14 mouse cellular contexts compared by ENCODE assay signal in genomic region chr1:151629591-151630250, GRCm38 (mm10). TPM values are rescaled to one million over a fixed set of nuclear protein-coding genes. Genes with fewer than 3 reads are reported as not detected.
A peak's percentile ranks its signal among the peaks of the same experiment; 100 is the strongest.
DNase-seq lines count a peak whose midpoint lies in the region; ATAC-seq and TF ChIP-seq lines count a peak whose summit lies in the region.
"Had no signal": no experiment of that assay in that cellular context is flagged by ENCODE, and none has a peak within 500 bp of the region (broad histone marks: within the 10 kb centered on the region; RNA-seq: fewer than 3 reads in every experiment).

No protein-coding gene starts in this region.

- no peaks in the 10 kb centered on the region for H3K9me3 ChIP-seq in neural tube, embryonic 14.5 days (ENCODE audit: control insufficient read depth, low read length)

- no peaks in the 10 kb centered on the region for H3K36me3 ChIP-seq in neural tube, embryonic 14.5 days (ENCODE audit: control insufficient read depth, insufficient read depth, low read length)
- H3K36me3 ChIP-seq: heart, embryonic 13.5 days had no signal

- DNase-seq in gastrocnemius, adult 2 months: no peak
- DNase-seq in gastrocnemius, postnatal 10 days: no peak
- peak; percentile 36 for DNase-seq in lung, postnatal 10 days
- DNase-seq in lung, postnatal 25 days (ENCODE audit: low spot score): no peak
- peak; percentile 54 for DNase-seq in brain, embryonic 14.5 days (ENCODE audit: low read depth)
- DNase-seq in kidney, postnatal 25 days: no peak
- DNase-seq: cerebellum, adult 2 months; kidney, adult 8-10 months; lung, adult 18-20 months had no signal

- 41% methylated on average over 7 of the region's 7 CpGs for WGBS in neural tube, embryonic 14.5 days

- ATAC-seq in neural tube, embryonic 14.5 days (ENCODE audit: low read depth): peak; percentile 41; the same call in 1 of the 2 replicates
- no peak for ATAC-seq in megakaryocyte-erythroid progenitor cell, adult 5-6 weeks (replicated peaks; ENCODE audit: low FRiP score, low TSS enrichment, poor library complexity, severe bottlenecking)

- intact Hi-C loops in gastrocnemius, adult 2 months (cut with DNase I): loop anchor here (5.0 kb wide), 1 partner anchor 47 kb away; no protein-coding TSS in a partner anchor

- TF ChIP-seq CTCF in gastrocnemius, adult 2 months (IDR thresholded peaks at IDR 0.05): no peak
- no peak for TF ChIP-seq CTCF in brain, embryonic 14.5 days (IDR thresholded peaks at IDR 0.05; ENCODE audit: borderline replicate concordance, extremely low read depth, insufficient read depth, insufficient read length)

- no peak overlapping the region for H3K4me3 ChIP-seq in gastrocnemius, adult 2 months
- H3K4me3 ChIP-seq in neural tube, embryonic 14.5 days (ENCODE audit: low read depth, low read length): no peak overlapping the region
- H3K4me3 ChIP-seq: heart, embryonic 13.5 days; left cerebral cortex, adult 2 months had no signal

- H3K9ac ChIP-seq in neural tube, embryonic 14.5 days (replicated peaks; ENCODE audit: low read depth, low read length): no peak overlapping the region
- H3K9ac ChIP-seq: heart, embryonic 13.5 days had no signal

- peak overlapping the region; percentile 62 for H3K27ac ChIP-seq in gastrocnemius, adult 2 months
- no peak overlapping the region; the same call in 1 of the 2 replicates for H3K27ac ChIP-seq in neural tube, embryonic 14.5 days (ENCODE audit: low read depth, low read length)
- H3K27ac ChIP-seq: heart, embryonic 13.5 days; left cerebral cortex, adult 2 months had no signal

- H3K4me2 ChIP-seq in neural tube, embryonic 14.5 days (ENCODE audit: low read depth, low read length): no peak overlapping the region
- H3K4me2 ChIP-seq: heart, embryonic 13.5 days had no signal

- no peaks in the 10 kb centered on the region for H3K27me3 ChIP-seq in neural tube, embryonic 14.5 days (ENCODE audit: control insufficient read depth, insufficient read depth, low read length)
- H3K27me3 ChIP-seq: CH12.LX; heart, embryonic 13.5 days had no signal

- peaks cover 4% of the 10 kb centered on the region; the same call in 1 of the 2 replicates for H3K4me1 ChIP-seq in neural tube, embryonic 14.5 days (ENCODE audit: control insufficient read depth, insufficient read depth, low read length)

- TF ChIP-seq POLR2A in brain, embryonic 14.5 days (IDR thresholded peaks at IDR 0.05; ENCODE audit: borderline replicate concordance, extremely low read depth, insufficient read depth, insufficient read length, poor library complexity, severe bottlenecking): no peak

RNA-seq across cellular contexts. Expression of gene Fam129a, which starts 58.7 kb away (rescaled TPM):
- total RNA-seq in gastrocnemius, adult 2 months (2021): 10 to 100 TPM in 1 of 2 experiments, 1 to 10 TPM in 1; 7.9 to 10.2 TPM
- total RNA-seq in gastrocnemius, postnatal 10 days (2021): 10 to 100 TPM; 35.8 to 45.5 TPM
- 0.50 and 0.90 TPM in 2 replicates for polyA plus RNA-seq in brain, embryonic 14.5 days (2012; rRNA removed)
- polyA plus RNA-seq in neural tube, embryonic 14.5 days (2014; fragmentation: Nextera tagmentation; extraction: Ambion mirVana): 2.4 and 3.3 TPM in 2 replicates
- 0.83 and 2.5 TPM in 2 replicates for total RNA-seq in megakaryocyte-erythroid progenitor cell, adult 5-6 weeks (2014; fragmentation: Nextera tagmentation)
- 3.0 and 3.1 TPM in 2 replicates for total RNA-seq in megakaryocyte-erythroid progenitor cell, adult 5-6 weeks (2017)

Comparison
In these comparisons a context has a peak if more than half of its experiments do, and no peak if none do; other contexts are left out.
1. DNase-seq: peak in lung, postnatal 10 days (single experiment) and brain, embryonic 14.5 days (single experiment); none in gastrocnemius, adult 2 months (single experiment), gastrocnemius, postnatal 10 days (single experiment), lung, postnatal 25 days (single experiment) and kidney, postnatal 25 days (0 of 2).